Mouse (Mus musculus): ENCODE data around the gene Ptgfrn. TPM values are rescaled to one million over a fixed set of nuclear protein-coding genes. Genes with fewer than 3 reads are reported as not detected.

Gene Ptgfrn
- 3.0 and 3.1 TPM in 2 replicates for polyA plus RNA-seq (2016; fragmentation: Nextera tagmentation; extraction: Ambion mirVana)

- Histone ChIP-seq H3K9me3 (no peaks in the 10 kb centered on the region), H3K27ac (0 out of 2 replicates have a peak within 1 kb of the TSS, but pooled peaks have one; percentile 13), H3K27me3 (replicated peaks) (0 out of 2 replicates have a peak, but pooled peaks cover 5% of the 10 kb centered on the region), H3K36me3 (no peaks in the 10 kb centered on the region), H3K4me3 (peak within 1 kb of the TSS; percentile 84), H3K4me2 (replicated peaks) (peak within 1 kb of the TSS; percentile 96), H3K9ac (peak within 1 kb of the TSS; percentile 83), H3K4me1 (peaks cover 25% of the 10 kb centered on the region)
- WGBS = under 1% methylated on average over 66 of the region's 81 CpGs
- ATAC-seq (ENCODE audit: low FRiP score, low read depth) = peak; percentile 63
Measured at GRCm38 (mm10) chr3:101110043-101110837, at the start of gene Ptgfrn. Gene Ptgfrn (minus strand): TSS chr3:101110278.

GRCm38 (mm10) chr3:101159701-101160100, 49.6 kb upstream of the Ptgfrn start:
- Histone ChIP-seq H3K4me3 (no peak overlapping the region), H3K4me2 (replicated peaks) (no peak overlapping the region), H3K36me3 (no peaks in the 10 kb centered on the region), H3K9me3 (no peaks in the 10 kb centered on the region), H3K4me1 (peaks cover 14% of the 10 kb centered on the region), H3K27me3 (replicated peaks) (no peaks in the 10 kb centered on the region; the same call in 1 of the 2 replicates), H3K9ac (no peak overlapping the region), H3K27ac (no peak overlapping the region)
- WGBS = 91% methylated on average over 4 of the region's 4 CpGs
- no peak for ATAC-seq (ENCODE audit: low FRiP score, low read depth)

DNA sequence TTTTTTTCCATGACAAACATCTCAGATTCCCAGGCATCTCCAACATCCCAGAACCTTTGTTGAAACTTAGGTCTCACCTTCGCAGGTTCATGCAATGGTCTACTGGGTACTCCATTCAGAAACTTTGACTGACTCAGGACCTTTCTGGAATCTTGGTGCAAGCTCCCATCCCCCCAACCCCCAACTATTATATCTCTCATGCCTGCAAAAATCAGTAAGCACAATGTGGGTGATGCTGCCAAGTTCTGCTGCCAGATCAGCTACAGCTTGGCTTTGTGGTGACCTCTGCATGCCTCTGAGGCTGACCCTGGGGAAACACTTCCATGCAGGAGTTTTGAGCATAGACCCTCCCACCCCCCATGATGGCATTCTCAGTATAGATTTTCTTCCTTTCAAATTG, 44.0 kb upstream of the Ptgfrn start:
- Histone ChIP-seq H3K9ac (no peak overlapping the region), H3K27ac (no peak overlapping the region), H3K9me3 (0 out of 2 replicates have a peak, but pooled peaks cover 4% of the 10 kb centered on the region), H3K36me3 (no peaks in the 10 kb centered on the region), H3K27me3 (replicated peaks) (no peaks in the 10 kb centered on the region), H3K4me1 (no peaks in the 10 kb centered on the region), H3K4me2 (replicated peaks) (no peak overlapping the region), H3K4me3 (no peak overlapping the region)
- 93% methylated on average over 1 of the region's 1 CpGs for WGBS
- ATAC-seq (ENCODE audit: low FRiP score, low read depth) = no peak

GRCm38 (mm10) chr3:101153341-101153740, 43.3 kb upstream of the Ptgfrn start:
- 81% methylated on average over 3 of the region's 3 CpGs for WGBS
- H3K4me1 ChIP-seq = no peaks in the 10 kb centered on the region
- no peak overlapping the region for H3K4me2 ChIP-seq (replicated peaks)
- 0 out of 2 replicates have a peak, but pooled peaks cover 4% of the 10 kb centered on the region for H3K9me3 ChIP-seq
- no peaks in the 10 kb centered on the region for H3K27me3 ChIP-seq (replicated peaks)
- H3K9ac ChIP-seq = no peak overlapping the region
- no peak overlapping the region for H3K4me3 ChIP-seq
- H3K36me3 ChIP-seq = no peaks in the 10 kb centered on the region
- no peak for ATAC-seq (ENCODE audit: low FRiP score, low read depth)
- no peak overlapping the region for H3K27ac ChIP-seq

GRCm38 (mm10) chr3:101146126-101146772, 36.2 kb upstream of the Ptgfrn start:
- Histone ChIP-seq H3K9me3 (no peaks in the 10 kb centered on the region), H3K4me1 (peaks cover 18% of the 10 kb centered on the region), H3K4me2 (replicated peaks) (no peak overlapping the region), H3K27ac (no peak overlapping the region), H3K9ac (no peak overlapping the region), H3K4me3 (no peak overlapping the region), H3K27me3 (replicated peaks) (no peaks in the 10 kb centered on the region), H3K36me3 (no peaks in the 10 kb centered on the region)
- 0 out of 2 replicates have a peak, but pooled peaks have one; percentile 30 for ATAC-seq (ENCODE audit: low FRiP score, low read depth)
- WGBS = 74% methylated on average over 7 of the region's 7 CpGs

GRCm38 (mm10) chr3:101145292-101146046, 35.4 kb upstream of the Ptgfrn start:
- WGBS = 39% methylated on average over 10 of the region's 10 CpGs
- Histone ChIP-seq H3K9ac (no peak overlapping the region), H3K9me3 (no peaks in the 10 kb centered on the region), H3K36me3 (no peaks in the 10 kb centered on the region), H3K27me3 (replicated peaks) (no peaks in the 10 kb centered on the region), H3K4me1 (peaks cover 18% of the 10 kb centered on the region), H3K4me2 (replicated peaks) (peak overlapping the region; percentile 46), H3K27ac (no peak overlapping the region; the same call in 1 of the 2 replicates), H3K4me3 (no peak overlapping the region)
- ATAC-seq (ENCODE audit: low FRiP score, low read depth) = peak; percentile 70

DNA sequence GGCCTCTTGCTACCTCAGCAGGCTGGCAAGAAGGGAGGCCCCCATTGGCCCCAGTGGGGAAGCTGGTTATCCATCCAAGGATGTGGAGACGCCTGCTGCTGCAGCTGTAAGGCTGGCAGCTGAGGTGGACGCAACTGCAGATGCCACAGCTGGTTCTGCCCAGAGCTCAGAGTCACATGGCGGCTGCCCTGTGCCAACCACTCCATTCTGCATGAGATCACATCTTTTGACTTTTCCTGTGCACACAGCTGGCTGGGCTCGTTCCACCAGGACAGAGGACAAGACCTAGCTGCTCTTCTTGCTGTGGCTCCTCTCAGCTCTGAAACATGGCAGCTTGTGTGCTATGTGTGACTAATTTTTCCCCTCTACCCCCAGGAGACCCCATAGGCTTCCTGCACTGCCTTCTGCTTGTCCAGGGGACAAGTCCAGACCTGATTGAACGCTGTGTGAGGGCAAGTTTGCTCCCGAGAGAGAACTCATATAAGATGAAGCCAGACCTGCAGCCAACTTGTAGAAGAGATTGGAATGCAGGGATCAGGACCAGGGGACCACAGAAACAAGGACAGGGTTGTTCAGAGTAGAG, 34.4 kb upstream of the Ptgfrn start:
- Histone ChIP-seq H3K4me2 (replicated peaks) (no peak overlapping the region), H3K9ac (no peak overlapping the region), H3K4me3 (no peak overlapping the region), H3K4me1 (peaks cover 18% of the 10 kb centered on the region), H3K27me3 (replicated peaks) (no peaks in the 10 kb centered on the region), H3K27ac (no peak overlapping the region), H3K36me3 (no peaks in the 10 kb centered on the region), H3K9me3 (no peaks in the 10 kb centered on the region)
- no peak for ATAC-seq (ENCODE audit: low FRiP score, low read depth)
- 70% methylated on average over 6 of the region's 6 CpGs for WGBS

DNA sequence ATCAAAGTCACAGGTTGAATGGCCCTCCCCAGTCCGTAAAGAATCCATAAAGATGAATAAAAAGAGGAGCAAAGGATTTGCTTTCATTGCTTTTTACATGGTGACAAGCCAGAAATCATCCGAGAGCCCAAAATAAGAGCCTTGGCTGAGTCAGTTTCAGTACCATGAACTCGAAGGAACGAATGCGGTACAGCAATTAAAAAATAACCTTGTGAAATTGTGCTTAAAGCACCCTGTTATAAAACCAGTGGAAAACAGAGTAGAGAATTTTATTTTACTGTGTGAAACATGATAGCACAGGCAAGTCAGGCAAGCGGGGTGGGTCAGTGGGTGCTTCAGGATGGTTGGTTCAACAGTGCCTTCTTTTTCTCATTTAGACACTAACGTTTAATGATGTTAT, 33.4 kb upstream of the Ptgfrn start:
- Histone ChIP-seq H3K27me3 (replicated peaks) (no peaks in the 10 kb centered on the region), H3K4me1 (peaks cover 18% of the 10 kb centered on the region), H3K4me3 (no peak overlapping the region), H3K27ac (no peak overlapping the region), H3K4me2 (replicated peaks) (no peak overlapping the region), H3K9me3 (no peaks in the 10 kb centered on the region), H3K36me3 (no peaks in the 10 kb centered on the region), H3K9ac (no peak overlapping the region)
- 78% methylated on average over 7 of the region's 7 CpGs for WGBS
- ATAC-seq (ENCODE audit: low FRiP score, low read depth) = no peak

DNA sequence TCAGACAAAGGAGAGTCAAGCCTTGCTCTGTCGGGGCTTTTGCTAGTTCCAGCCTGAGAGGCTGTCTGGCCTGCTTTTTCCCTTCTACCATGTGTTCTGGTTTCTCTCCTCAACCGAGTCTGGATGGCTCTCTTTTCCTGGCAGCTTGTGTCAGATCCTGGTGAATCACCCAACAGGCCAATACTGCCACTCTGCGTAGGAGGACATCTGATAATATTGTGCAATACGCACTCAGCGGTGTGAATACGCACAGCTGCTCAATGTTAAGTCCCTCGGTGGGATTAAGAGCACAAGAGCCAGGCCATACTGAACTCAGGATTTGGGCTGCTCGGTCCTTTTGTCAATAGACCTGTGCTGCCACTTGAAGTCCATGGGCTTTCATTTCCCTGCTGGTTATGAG, 31.8 kb upstream of the Ptgfrn start:
- WGBS = 89% methylated on average over 8 of the region's 8 CpGs
- ATAC-seq (ENCODE audit: low FRiP score, low read depth) = no peak

DNA sequence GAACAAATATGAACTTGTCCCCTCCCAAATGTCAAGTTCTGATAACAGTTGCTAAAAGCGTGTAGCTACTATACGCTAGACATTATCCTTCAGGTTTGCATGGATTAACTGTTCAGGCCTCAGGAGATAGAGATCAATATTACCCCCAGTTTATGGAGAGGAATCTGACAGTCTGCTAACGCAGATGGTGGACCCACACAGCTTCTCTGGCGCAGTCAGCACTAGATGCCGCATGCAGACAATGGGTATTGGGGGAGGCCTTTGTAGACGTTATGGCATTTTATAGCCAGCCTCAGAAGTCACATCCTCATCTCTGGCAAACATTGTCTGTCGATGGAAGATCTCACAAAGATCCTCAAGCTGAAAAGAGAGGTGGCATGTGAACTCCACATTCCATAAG, 29.9 kb upstream of the Ptgfrn start:
- Histone ChIP-seq H3K27ac (no peak overlapping the region), H3K9ac (no peak overlapping the region), H3K4me3 (no peak overlapping the region), H3K36me3 (no peaks in the 10 kb centered on the region), H3K4me1 (peaks cover 13% of the 10 kb centered on the region), H3K4me2 (replicated peaks) (no peak overlapping the region), H3K27me3 (replicated peaks) (no peaks in the 10 kb centered on the region), H3K9me3 (no peaks in the 10 kb centered on the region)
- ATAC-seq (ENCODE audit: low FRiP score, low read depth) = no peak
- 78% methylated on average over 7 of the region's 7 CpGs for WGBS

More for the DNA sequence above, 31.8 kb upstream of the Ptgfrn start:
- Histone ChIP-seq H3K36me3 (no peaks in the 10 kb centered on the region), H3K27me3 (replicated peaks) (no peaks in the 10 kb centered on the region), H3K4me1 (peaks cover 18% of the 10 kb centered on the region), H3K9me3 (no peaks in the 10 kb centered on the region), H3K4me2 (replicated peaks) (no peak overlapping the region), H3K9ac (no peak overlapping the region), H3K4me3 (no peak overlapping the region), H3K27ac (no peak overlapping the region)

DNA sequence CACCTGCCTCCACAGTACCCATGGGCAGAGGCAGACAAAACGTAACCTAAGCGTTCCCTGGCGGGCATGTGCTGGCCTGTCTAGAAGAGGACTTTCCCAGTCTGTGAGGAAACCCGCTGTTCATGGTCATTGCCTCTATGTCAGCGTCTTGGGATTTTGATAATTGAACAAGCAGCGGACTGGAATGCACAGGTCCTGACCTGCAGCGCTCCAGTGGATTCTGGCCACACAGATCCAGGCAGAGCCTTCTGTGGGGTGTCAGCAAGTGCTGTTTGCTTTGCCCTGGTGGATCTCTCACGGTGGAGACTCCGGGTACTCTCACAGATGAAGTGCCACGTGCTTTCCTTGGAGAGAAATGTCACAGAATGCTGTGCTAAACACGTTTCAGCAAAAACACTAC, 26.4 kb upstream of the Ptgfrn start:
- H3K9me3 ChIP-seq = no peaks in the 10 kb centered on the region
- no peaks in the 10 kb centered on the region for H3K27me3 ChIP-seq (replicated peaks)
- no peak overlapping the region for H3K27ac ChIP-seq
- 63% methylated on average over 11 of the region's 11 CpGs for WGBS
- no peaks in the 10 kb centered on the region for H3K36me3 ChIP-seq
- ATAC-seq (ENCODE audit: low FRiP score, low read depth) = no peak
- peaks cover 6% of the 10 kb centered on the region; the same call in 1 of the 2 replicates for H3K4me1 ChIP-seq
- no peak overlapping the region for H3K4me3 ChIP-seq
- H3K4me2 ChIP-seq (replicated peaks) = no peak overlapping the region
- H3K9ac ChIP-seq = no peak overlapping the region

DNA sequence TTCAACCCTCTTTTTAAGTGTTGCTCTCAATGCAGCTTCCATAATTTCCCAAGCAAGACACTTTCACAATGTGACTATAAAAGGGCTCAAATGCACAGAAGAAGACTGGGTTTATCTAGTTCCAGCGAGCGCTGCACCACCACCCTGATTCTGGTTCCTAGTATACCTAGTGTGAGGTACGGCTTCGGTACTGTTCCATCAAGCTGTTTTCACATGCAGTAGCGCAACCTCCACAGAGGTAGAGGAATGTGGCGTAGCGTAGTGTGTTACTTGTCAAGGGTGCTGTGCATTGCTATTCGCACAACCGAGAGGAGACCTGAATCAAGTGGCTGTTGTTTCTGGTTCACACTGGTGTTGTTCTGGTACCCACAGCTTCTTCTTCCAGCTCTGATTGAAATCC, 24.8 kb upstream of the Ptgfrn start:
- Histone ChIP-seq H3K27ac (no peak overlapping the region), H3K4me3 (no peak overlapping the region), H3K9me3 (no peaks in the 10 kb centered on the region), H3K27me3 (replicated peaks) (no peaks in the 10 kb centered on the region), H3K9ac (no peak overlapping the region), H3K36me3 (no peaks in the 10 kb centered on the region), H3K4me2 (replicated peaks) (no peak overlapping the region), H3K4me1 (peaks cover 12% of the 10 kb centered on the region)
- 97% methylated on average over 9 of the region's 9 CpGs for WGBS
- ATAC-seq (ENCODE audit: low FRiP score, low read depth) = no peak
